Mouse (Mus musculus) ovary, postnatal 36 days (tissue): ENCODE data around the gene Il16.
"Not testable (repeated sequence)": the region's sequence is repeated elsewhere in the genome, so short reads cannot be mapped to it uniquely, and the experiment has no call there.

Source experiments
- DNase-seq: peaks from one replicate; pipeline ENCODE4 v3.0.0; 2022; ENCODE audit warnings: low spot score, mixed read lengths

The Il16 gene

DNA sequence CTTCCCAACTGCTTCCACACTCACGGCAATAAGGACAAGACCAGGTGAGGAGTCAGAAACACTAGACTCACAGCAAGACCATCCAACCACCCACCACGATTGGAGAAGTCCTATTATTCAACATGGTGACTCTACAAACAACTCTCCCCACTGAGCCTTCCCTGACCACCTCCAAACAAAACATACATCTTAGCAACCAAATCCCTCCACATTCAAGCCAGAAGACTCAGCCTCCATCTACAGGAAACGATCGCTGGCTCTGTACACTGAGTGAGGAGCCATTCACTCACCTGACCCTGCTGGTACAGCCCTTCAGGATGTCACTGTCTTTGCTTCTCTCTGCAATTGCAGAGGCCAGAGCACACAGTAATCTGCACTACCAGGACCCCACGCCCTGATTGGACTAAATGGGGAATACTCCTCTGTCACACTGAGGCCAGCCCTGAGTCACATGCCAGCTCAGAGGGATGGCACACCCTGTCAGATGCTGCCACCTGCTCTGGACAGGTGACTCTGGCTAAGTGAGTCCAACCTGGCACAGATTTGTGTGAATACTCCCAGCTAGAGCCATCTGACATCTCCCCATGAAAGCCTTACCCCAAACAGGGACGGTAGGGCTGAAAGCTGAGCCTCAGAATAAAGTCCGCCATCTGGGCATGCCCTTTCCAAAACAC lies 10.3 kb downstream of the Il16 start:
- DNase-seq: no peak

GRCm38 (mm10) chr7:83734671-83735082 lies 10.8 kb downstream of the Il16 start:
- no peak for DNase-seq

- no peak for DNase-seq
Observed at GRCm38 (mm10) chr7:83734246-83734645, 11.3 kb downstream of the Il16 start.

GRCm38 (mm10) chr7:83732781-83733180 lies 12.7 kb downstream of the Il16 start:
- DNase-seq: no peak

DNA sequence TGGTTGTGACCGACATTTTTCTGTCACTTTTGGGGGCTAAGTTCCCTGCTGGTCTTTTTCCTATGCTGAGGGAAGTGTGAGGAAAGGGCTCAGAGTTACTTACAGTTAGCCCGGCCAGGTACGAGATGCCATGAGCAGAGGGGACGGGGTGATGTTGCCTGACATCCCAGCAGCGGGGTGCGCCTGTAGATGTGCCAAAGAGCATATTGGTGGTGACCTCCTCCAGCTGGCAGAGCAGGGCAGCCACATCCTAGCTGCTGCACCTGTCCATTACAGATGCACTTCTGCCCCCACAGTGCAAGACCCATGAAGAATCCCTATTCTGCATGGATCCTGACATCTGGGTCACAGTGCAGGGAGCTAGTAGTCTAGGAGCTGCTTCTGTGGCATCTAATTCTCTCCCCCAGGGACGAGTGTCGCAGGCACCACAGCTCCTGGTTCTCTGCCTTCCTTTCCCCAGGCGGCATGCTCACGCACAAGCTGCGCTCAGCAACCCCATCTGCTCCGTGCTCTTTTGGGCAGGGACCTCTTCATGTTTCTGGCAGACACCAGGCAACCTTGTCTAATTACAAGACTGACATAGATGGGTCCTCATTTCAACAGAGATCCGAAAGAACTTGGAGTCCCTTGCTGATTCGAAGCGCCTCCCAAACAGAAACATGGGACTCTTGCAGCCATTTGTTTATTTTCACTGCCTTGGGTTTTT lies 13.4 kb downstream of the Il16 start:
- no peak for DNase-seq

GRCm38 (mm10) chr7:83731297-83731696 lies 14.2 kb downstream of the Il16 start:
- no peak for DNase-seq

- DNase-seq: no peak
Observed at GRCm38 (mm10) chr7:83726936-83727632, 18.4 kb downstream of the Il16 start.

DNA sequence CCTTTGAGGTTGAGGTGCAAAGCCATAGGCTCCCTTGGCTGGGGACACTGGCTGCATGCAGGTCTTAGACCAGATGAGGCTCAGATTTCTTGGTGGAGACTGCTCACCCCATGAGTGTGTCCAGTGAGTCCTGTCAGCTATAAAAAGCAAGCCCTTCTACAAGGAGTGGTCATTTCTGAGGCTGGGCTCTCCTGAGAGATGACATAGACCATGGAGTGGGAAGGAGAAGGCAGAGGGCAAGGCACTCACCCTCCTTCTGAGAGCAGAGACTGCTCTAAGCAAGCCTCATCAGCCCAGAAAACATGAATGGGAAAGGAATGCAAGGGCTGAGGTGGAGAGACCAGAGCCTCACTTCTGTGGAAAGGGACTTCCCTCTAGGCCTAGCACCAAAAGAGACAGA lies 19.7 kb downstream of the Il16 start:
- DNase-seq: no peak

DNA sequence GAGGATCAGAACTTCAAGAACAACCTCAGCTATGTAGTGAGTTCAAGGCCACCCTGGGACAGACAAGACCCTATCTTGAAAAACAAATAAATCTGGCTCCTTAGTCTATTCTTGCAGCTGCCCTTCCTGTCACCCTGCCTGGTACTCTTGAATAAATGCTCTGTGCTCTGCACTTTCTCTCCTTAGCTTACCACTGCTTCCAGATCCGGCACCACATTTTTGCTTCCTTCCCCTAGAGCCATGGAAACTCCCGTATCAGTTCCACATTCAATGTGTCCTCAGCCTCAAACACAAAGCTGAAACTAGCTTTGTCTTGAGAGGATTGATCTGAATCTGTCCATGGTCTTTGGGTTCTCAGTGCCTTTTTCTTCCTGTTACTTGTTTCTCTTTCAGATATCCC lies 21.0 kb downstream of the Il16 start:
- no peak for DNase-seq

- DNase-seq: no peak
Observed at GRCm38 (mm10) chr7:83723954-83724353, 21.6 kb downstream of the Il16 start.

DNA sequence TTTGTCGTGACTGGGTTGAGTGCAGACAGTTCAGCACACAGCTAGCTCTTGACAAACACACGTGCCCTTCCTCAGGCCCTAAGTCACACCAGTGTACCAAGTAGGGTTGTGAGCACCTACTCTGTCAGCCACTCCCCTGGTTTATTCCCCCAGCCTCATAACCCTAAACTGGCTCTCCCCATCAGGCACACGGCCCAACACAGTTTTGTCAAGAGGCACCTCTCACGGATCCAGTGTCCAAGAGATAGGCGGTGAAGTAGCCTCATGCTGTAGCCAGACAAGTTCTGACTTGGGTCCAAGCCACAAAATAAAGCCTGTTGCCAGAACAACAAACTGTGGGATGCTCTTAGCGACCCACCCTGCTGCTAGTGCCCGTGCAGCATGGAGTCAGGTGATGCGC lies 22.3 kb downstream of the Il16 start:
- no peak for DNase-seq

- DNase-seq: no peak
Observed at GRCm38 (mm10) chr7:83722485-83722884, 23.0 kb downstream of the Il16 start.

GRCm38 (mm10) chr7:83720231-83720630 lies 25.3 kb downstream of the Il16 start:
- DNase-seq: no peak

- no peak for DNase-seq
Observed at GRCm38 (mm10) chr7:83717021-83717725, 28.4 kb downstream of the Il16 start.

- no peak for DNase-seq
Observed at GRCm38 (mm10) chr7:83713639-83714038, 31.9 kb downstream of the Il16 start.

DNA sequence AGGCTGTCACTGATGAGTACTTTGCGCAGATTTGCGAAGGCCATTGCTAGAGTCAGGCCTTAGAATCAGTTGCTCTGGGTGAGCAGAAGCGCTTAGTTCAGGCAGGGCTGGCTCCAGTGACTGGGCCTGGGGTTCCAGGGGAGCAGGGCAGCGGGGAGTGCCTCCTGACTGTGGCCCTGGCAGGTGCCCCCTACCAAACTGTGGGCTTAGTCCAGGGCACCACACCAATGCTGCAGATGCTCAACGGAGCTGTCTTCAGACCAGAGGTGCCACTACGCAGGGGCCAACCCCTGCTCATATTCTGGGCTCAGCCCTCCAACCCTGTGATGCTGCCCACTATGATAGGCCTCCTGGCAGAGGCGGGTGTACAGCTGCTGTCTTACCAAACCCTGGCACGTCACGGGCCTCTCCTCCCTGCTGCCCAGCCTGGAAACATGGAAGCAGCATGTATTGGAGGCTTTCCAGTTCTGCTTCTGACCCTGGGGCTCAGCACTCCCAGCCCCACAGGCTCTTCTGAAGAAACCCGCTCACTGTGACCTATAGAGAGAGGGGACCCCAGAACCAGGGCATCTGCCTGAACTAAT lies 33.8 kb downstream of the Il16 start:
- DNase-seq: not testable (repeated sequence)

GRCm38 (mm10) chr7:83703046-83703775 lies 42.3 kb downstream of the Il16 start:
- no peak for DNase-seq

DNA sequence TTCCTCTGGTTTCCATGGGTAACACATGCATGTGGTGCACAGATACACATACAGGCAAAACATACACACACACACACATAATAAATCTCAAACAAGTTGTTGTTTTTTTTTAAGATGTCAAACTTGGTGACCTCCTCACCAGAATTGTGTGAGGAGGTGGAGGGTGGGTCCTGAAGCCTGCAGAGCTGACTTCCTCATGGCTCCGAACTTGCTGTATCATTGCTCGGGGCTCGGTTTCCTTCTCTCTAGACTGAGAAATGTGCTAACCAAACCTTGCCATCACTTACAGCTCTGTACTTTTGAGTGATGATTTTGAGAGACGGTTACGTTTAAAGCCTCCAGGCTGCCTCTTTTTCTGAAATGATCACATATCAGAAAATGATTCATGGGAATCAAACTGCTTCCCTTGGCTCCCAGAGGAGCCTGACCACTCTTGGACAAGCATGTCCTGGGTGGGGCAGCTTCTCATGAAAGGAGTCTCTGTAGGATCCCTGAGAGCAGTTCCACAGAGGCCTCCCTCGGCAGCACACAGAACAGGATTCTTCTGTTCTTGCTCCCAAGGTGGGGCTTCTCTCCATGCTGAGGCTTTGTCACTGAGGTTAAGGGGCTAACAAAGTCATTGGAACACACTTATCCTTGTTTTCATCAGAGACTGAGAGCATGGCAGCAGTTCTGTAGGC lies 46.3 kb downstream of the Il16 start:
- no peak for DNase-seq

DNA sequence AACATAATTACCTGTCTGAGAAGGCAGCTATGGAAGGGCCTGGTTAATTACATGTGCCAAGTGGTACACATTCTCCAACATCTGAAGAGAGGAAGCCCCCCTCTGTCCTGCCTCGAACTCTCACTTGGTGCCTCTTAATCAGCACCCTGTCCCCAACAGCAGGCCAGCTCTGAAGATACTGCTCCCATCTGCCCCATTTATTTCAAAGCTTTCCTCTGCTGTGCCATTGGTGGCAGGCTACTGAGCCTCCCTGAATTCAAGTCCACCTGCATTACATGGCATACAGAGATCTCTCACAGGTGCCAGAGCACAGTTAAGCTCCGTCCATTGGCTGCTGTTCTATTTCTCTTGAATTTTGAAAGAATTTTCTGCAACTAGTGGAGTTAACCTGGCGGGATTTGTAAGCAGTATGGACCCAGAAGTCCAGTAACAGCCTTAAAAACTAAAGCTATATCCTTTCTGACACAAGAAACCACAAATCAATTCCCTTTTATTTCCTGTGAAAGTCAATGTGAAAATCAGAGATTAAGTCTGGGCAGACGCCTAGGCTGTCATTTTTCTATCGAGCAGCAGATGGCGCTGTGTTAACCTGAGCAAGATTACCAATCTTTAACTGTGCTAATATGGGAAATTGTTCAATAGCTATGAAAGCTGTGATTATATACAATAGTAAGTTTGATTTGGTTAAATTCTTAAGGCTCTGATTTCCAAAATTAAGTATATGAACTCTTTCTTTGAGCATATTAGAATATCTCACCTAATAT lies 49.9 kb downstream of the Il16 start:
- peak; percentile 7 for DNase-seq

- DNase-seq: no peak
Observed at GRCm38 (mm10) chr7:83682640-83683274, 62.8 kb downstream of the Il16 start.
